Comparison of ENCODE assay signal across 21 mouse cellular contexts in the genomic region with DNA sequence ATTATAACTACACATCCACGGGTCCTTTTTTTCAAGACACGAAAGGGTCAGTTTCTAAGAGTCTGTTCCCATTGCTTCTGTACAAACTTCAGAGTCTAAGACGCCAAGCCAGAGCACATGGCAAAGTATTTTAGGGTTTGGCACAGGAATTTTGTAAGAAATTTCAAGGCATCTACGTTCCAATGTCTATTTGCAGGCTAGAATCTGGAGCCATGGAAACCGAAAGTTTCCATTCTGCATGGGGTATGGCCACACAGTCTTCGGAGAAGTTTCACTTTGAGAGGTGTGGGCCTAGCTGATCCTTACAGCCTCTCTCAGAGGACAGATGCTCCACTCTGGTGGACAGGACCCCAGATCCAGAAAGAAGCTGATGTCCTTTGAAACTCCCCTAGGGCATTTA. TPM values are rescaled to one million over a fixed set of nuclear protein-coding genes. Genes with fewer than 3 reads are reported as not detected.
DNase-seq lines count a peak whose midpoint lies in the region; ATAC-seq and TF ChIP-seq lines count a peak whose summit lies in the region.
"Had no signal": no experiment of that assay in that cellular context is flagged by ENCODE, and none has a peak within 500 bp of the region (broad histone marks: within the 10 kb centered on the region; RNA-seq: fewer than 3 reads in every experiment).

No protein-coding gene starts in this region.

- no peaks in the 10 kb centered on the region for H3K27me3 ChIP-seq in neural tube, embryonic 15.5 days (replicated peaks)
- H3K27me3 ChIP-seq in midbrain, embryonic 11.5 days (ENCODE audit: control insufficient read depth, insufficient read depth, low read length), result no peaks in the 10 kb centered on the region
- H3K27me3 ChIP-seq: CH12.LX; forebrain, embryonic 15.5 days; lung, embryonic 15.5 days; neural tube, embryonic 13.5 days had no signal

- DNase-seq in frontal cortex, postnatal 25 days (ENCODE audit: low spot score in 2 of 2), result no peak
- peak; percentile 11 for DNase-seq in layer of hippocampus, adult 8-10 months (ENCODE audit: low spot score in 2 of 2)
- no peak for DNase-seq in layer of hippocampus, postnatal 25 days (ENCODE audit: extremely low spot score in 1 of 2, low spot score in 1 of 2)
- DNase-seq in NIH3T3 (ENCODE audit: low read depth), result peak; percentile 24
- DNase-seq in left cerebral cortex, adult 2 months (ENCODE audit: extremely low spot score in 1 of 2, low spot score in 2 of 2), result peak in 1 of 2 experiments; percentile 22
- no peak for DNase-seq in midbrain, embryonic 11.5 days (ENCODE audit: low spot score, missing footprints)
- DNase-seq: adrenal gland, postnatal 25 days; cerebellum, postnatal 10 days; heart, postnatal 4 days; thymus, adult 18-20 months had no signal

- no peak overlapping the region for H3K4me2 ChIP-seq in neural tube, embryonic 15.5 days
- no peak overlapping the region for H3K4me2 ChIP-seq in midbrain, embryonic 11.5 days
- H3K4me2 ChIP-seq: forebrain, embryonic 15.5 days; lung, embryonic 15.5 days; neural tube, embryonic 13.5 days had no signal

- peak overlapping the region; percentile 88 for H3K27ac ChIP-seq in left cerebral cortex, adult 2 months
- no peak overlapping the region for H3K27ac ChIP-seq in neural tube, embryonic 15.5 days (replicated peaks)
- no peak overlapping the region for H3K27ac ChIP-seq in midbrain, embryonic 11.5 days (ENCODE audit: low read depth, low read length)
- H3K27ac ChIP-seq: forebrain, embryonic 15.5 days; lung, embryonic 15.5 days; neural tube, embryonic 13.5 days had no signal

- intact Hi-C loops in left cerebral cortex, adult 2 months (cut with DNase I), result no loop called here

- no peak overlapping the region for H3K4me3 ChIP-seq in left cerebral cortex, adult 2 months
- no peak overlapping the region for H3K4me3 ChIP-seq in neural tube, embryonic 15.5 days (replicated peaks)
- no peak overlapping the region for H3K4me3 ChIP-seq in midbrain, embryonic 11.5 days (ENCODE audit: low read depth, low read length)
- H3K4me3 ChIP-seq: forebrain, embryonic 15.5 days; lung, embryonic 15.5 days; neural tube, embryonic 13.5 days had no signal

- H3K36me3 ChIP-seq in neural tube, embryonic 15.5 days, result no peaks in the 10 kb centered on the region
- no peaks in the 10 kb centered on the region for H3K36me3 ChIP-seq in midbrain, embryonic 11.5 days (ENCODE audit: control insufficient read depth, insufficient read depth, low read length)
- H3K36me3 ChIP-seq: forebrain, embryonic 15.5 days; lung, embryonic 15.5 days; neural tube, embryonic 13.5 days had no signal

- no peak for TF ChIP-seq CTCF in left cerebral cortex, adult 2 months (IDR thresholded peaks at IDR 0.05)

- H3K9me3 ChIP-seq in neural tube, embryonic 15.5 days (replicated peaks), result no peaks in the 10 kb centered on the region
- no peaks in the 10 kb centered on the region for H3K9me3 ChIP-seq in midbrain, embryonic 11.5 days (ENCODE audit: control insufficient read depth, low read length)
- H3K9me3 ChIP-seq: forebrain, embryonic 15.5 days; lung, embryonic 15.5 days; neural tube, embryonic 13.5 days had no signal

- no peak overlapping the region for H3K9ac ChIP-seq in neural tube, embryonic 15.5 days (replicated peaks)
- no peak overlapping the region for H3K9ac ChIP-seq in midbrain, embryonic 11.5 days (ENCODE audit: low read length)
- H3K9ac ChIP-seq: forebrain, embryonic 15.5 days; lung, embryonic 15.5 days; neural tube, embryonic 13.5 days had no signal

- ATAC-seq in frontal cortex, adult (ENCODE audit: low TSS enrichment), result peak; percentile 79
- ATAC-seq in neural tube, embryonic 15.5 days (ENCODE audit: low FRiP score), result no peak
- ATAC-seq in midbrain, embryonic 11.5 days (ENCODE audit: low FRiP score), result no peak
- ATAC-seq: forebrain, embryonic 15.5 days had no signal

- peaks cover 6% of the 10 kb centered on the region; the same call in 1 of the 2 replicates for H3K4me1 ChIP-seq in neural tube, embryonic 15.5 days
- H3K4me1 ChIP-seq in midbrain, embryonic 11.5 days (ENCODE audit: control insufficient read depth, insufficient read depth, low read length), result peaks cover 2% of the 10 kb centered on the region; the same call in 1 of the 2 replicates
- H3K4me1 ChIP-seq: forebrain, embryonic 15.5 days; lung, embryonic 15.5 days had no signal

- WGBS in neural tube, embryonic 15.5 days, result 92% methylated on average over 6 of the region's 6 CpGs
- 93% methylated on average over 6 of the region's 6 CpGs for WGBS in midbrain, embryonic 11.5 days

RNA-seq across cellular contexts. Expression of a gene that starts 38.0 kb away (rescaled TPM):
- total RNA-seq in layer of hippocampus, adult 8-10 months (2022), result not detected
- not detected for total RNA-seq in layer of hippocampus, postnatal 25 days (2021)
- not detected for total RNA-seq in left cerebral cortex, adult 2 months (2021)
- polyA plus RNA-seq in neural tube, embryonic 15.5 days (2015; fragmentation: Nextera tagmentation; extraction: Ambion mirVana), result not detected in 2 replicates
- not detected in 2 replicates for polyA plus RNA-seq in midbrain, embryonic 11.5 days (2014; fragmentation: Nextera tagmentation; extraction: Ambion mirVana)
- total RNA-seq: adrenal gland, postnatal 25 days; CH12.LX; heart, adult 18-20 months; heart, postnatal 4 days; liver, adult 2 months; megakaryocyte-erythroid progenitor cell, adult 5-6 weeks; monocyte, adult 5-6 weeks had no signal
- polyA plus RNA-seq: forebrain, embryonic 15.5 days; kidney, embryonic 14.5 days; liver, adult 2 months; lung, embryonic 15.5 days; neural tube, embryonic 13.5 days had no signal

RNA-seq across cellular contexts. Expression of a gene that starts 40.3 kb away (rescaled TPM):
- total RNA-seq in layer of hippocampus, adult 8-10 months (2022), result 1 to 10 TPM; 2.3 to 4.4 (median 2.9) TPM
- 1 to 10 TPM; 3.8 to 4.2 TPM for total RNA-seq in layer of hippocampus, postnatal 25 days (2021)
- total RNA-seq in left cerebral cortex, adult 2 months (2021), result under 1 TPM in 1 of 2 experiments, not detected in 1; 0.58 TPM
- not detected in 2 replicates for polyA plus RNA-seq in neural tube, embryonic 15.5 days (2015; fragmentation: Nextera tagmentation; extraction: Ambion mirVana)
- polyA plus RNA-seq in midbrain, embryonic 11.5 days (2014; fragmentation: Nextera tagmentation; extraction: Ambion mirVana), result not detected in 2 replicates
- total RNA-seq: CH12.LX; heart, postnatal 4 days; liver, adult 2 months; megakaryocyte-erythroid progenitor cell, adult 5-6 weeks; monocyte, adult 5-6 weeks had no signal
- polyA plus RNA-seq: forebrain, embryonic 15.5 days; kidney, embryonic 14.5 days; liver, adult 2 months; lung, embryonic 15.5 days; neural tube, embryonic 13.5 days had no signal

Comparison
In these comparisons a context has a peak if more than half of its experiments do, and no peak if none do; other contexts are left out.
1. DNase-seq: peak in layer of hippocampus, adult 8-10 months (2 of 2) and NIH3T3 (single experiment); none in frontal cortex, postnatal 25 days (0 of 2), layer of hippocampus, postnatal 25 days (0 of 2) and midbrain, embryonic 11.5 days (single experiment).